Mouse (Mus musculus) heart, adult 2 months (tissue): ENCODE data around the gene Smtnl1.

Experiments
- EP300 ChIP-seq: fragments of 200-500 bp; IDR thresholded peaks from 2 replicates; pipeline ENCODE4 v1.6.1; 2011; ENCODE audit warnings: low read depth, low read length, control low read depth; ENCODE audit not compliant: insufficient read depth
- POLR2A ChIP-seq: fragments of 200-500 bp; IDR thresholded peaks from 2 replicates; pipeline ENCODE4 v1.6.1; 2011; ENCODE audit warnings: mild to moderate bottlenecking, low read depth, low read length, control low read depth; ENCODE audit not compliant: insufficient read depth

- TF ChIP-seq POLR2A (peak; percentile 47; the same call in 1 of the 2 replicates), EP300 (0 out of 2 replicates have a peak, but pooled peaks have one; percentile 28)
Observed at GRCm38 (mm10) chr2:84799041-84799561, 23.4 kb downstream of the Smtnl1 start.
